Mouse (Mus musculus): ENCODE measurements around the gene Lamb2.

Lamb2 gene

DNA sequence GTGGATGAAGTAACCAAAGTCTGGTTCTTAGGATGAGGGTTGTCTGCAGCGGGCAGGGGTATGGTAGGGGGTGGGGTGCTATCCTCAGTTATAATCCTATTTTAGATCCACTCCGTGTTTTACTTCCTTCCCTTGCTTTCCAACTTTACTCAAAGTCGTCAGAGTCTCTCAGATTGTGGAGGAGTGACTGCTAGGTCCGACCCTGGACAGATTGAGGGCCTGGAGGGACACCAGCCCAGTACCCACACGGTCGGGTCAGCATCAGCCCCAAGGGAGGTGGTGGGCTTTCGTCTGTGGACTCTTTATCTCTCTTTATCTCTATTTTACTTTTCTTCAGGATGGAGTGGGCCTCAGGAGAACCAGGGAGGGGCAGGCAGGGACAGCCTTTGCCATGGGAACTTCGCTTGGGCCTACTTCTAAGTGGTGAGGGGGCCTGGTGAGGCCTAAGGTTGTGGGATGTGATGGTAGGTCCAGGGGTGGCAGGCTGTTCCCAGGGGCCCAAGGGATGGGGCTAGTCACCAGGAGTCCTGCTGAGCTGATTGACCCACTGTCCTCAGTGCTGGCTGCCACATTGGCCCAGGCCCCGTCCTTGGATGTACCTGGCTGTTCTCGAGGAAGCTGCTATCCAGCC, at the start of gene Lamb2:
TSS of gene Lamb2 (plus strand) at position 16 of the 631 bp plus-strand sequence.
- no peak for DNase-seq (ENCODE audit: low read depth, low spot score)

DNA sequence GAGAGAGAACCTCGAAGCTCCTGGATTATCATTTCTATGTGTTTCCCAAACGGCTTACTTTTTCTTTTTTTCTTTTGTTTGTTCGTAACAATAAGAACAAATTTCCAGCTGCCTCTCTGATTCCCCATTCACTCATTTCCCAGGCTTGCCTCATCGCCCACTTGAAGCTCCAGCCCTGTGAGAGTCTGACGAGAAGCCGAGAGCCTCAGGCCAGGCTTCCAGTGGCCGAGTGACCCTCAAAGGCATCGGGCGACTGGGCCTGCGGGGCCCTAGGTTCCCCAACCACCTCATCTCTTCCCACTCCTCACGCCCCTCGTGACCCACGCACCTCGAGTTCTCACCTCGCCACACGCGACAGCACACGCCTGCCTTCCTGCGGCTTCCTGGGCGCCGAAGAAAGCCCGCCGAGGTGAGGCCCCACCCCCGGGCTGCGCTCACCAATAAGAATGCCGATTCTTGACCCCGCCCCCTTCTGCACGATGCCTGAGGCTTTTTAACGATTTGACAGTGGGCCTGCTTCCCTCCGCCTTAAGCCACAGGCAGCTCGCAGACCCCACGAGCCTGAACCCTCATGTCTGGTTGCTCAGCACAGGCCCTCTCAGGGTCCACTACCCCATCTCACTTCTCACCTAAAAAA, 48.0 kb upstream of the Lamb2 start:
- no peak for DNase-seq (ENCODE audit: low read depth, low spot score)

- no peak for DNase-seq (ENCODE audit: low read depth, low spot score)
These were observed 43.4 kb upstream of the Lamb2 start, which contains the start of gene BC048562 for GRCm38 (mm10) chr9:108436182-108436581. BC048562 (plus strand) TSS chr9:108436482.

DNA sequence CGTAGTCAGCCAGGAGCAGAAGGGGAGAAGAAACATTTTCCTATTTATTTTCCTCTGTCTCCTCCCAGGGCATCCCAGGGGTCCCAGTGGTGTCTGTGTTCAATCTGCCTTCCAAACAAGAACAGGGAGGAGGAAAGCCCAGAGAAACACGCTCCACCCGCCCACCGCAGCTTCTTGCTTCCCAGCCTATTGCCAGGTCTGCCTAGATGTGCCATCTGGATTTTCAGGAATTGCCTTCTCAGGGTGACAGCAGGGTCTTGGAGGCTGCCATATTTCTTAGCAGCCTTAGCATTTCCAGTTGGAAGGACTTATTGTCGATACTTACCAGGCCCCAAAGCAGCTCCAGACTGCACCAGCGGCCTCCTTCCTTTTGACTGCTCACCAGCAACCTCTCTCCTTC, 40.4 kb upstream of the Lamb2 start:
- DNase-seq (ENCODE audit: low read depth, low spot score) = no peak

DNA sequence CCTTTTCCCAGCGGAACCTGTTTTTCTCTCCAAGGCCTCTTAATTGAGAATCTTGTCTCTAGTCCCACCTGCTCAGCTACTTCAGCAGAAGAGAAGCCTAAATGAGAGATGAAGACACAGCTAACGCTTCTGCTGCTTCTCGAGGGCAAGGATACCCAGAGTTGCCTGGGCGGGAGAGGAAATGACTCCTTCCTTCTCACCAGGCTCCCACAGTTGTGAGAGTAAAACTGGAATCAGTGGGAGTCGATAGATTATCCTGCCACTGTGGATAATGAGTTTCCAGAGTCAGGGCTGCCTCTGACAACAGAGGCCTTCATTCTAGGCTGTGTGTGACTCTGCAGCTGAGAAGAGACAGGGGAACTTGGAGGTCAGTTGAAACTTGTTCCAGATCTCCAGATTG, 39.1 kb upstream of the Lamb2 start:
- no peak for DNase-seq (ENCODE audit: low read depth, low spot score)

GRCm38 (mm10) chr9:108441236-108441919, 38.2 kb upstream of the Lamb2 start:
- DNase-seq (ENCODE audit: low read depth, low spot score) = no peak

- DNase-seq (ENCODE audit: low read depth, low spot score) = no peak
These were observed 34.4 kb upstream of the Lamb2 start for GRCm38 (mm10) chr9:108445125-108445524.

- DNase-seq (ENCODE audit: low read depth, low spot score) = no peak
These were observed 29.7 kb upstream of the Lamb2 start for GRCm38 (mm10) chr9:108449860-108450259.

DNA sequence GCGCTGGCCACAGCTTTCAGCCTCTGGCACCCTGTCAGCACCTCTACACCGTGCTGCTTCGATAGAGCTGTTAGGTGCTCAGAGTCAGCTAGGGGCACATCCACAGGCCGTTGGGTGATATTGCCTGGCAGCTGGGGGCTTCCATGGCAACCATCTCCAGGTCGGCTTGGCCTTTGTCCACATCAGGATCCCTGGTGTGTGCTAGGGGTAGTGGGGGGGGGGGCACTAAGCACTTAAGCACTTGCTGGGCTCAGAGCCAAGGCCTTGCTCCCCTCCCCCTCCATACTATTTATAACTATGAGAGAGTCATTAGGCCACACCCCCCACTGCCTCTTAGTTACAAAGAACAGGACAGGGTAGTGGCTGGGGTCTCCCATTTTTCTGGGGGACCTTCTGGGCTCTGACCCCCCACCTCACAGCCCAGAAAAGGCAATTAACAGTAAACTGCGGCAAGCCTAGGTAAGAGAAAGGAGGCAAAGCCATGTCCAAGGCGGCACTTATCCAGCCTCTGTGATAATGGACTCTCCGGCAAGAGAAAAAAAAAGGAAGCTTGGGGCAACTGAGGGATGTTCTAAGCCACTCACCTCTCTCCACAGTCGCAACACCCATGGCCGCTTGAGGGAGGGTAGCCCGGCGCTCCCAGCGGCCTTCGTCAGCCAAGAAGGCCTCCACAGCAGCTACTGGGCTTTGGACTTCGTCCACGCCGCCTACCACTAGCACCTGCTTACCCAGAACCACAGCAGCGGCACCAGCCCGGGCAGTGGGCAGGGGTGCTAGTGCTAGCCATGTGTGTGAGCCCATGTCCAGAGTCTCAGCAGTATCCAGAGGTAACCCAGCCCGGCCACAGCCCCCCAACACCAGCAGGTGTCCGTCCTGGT, 29.0 kb upstream of the Lamb2 start:
- no peak for DNase-seq (ENCODE audit: low read depth, low spot score)

DNA sequence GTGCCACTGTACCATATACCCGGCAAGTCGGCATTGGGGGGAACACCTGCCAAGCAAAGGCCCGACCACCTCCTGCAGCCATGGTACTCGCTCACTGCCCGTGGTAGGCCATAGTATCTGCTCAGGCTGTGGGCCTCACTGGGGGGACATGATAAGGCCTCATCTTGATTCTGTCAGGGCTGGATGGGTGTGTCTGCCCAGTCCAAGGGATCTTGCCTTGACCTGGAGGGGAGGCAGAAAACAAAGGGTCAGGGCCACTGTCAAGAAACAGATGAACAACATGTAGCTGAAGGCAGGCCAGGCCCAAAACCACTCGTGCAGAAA, 28.4 kb upstream of the Lamb2 start:
- DNase-seq (ENCODE audit: low read depth, low spot score) = no peak

GRCm38 (mm10) chr9:108451519-108452160, 27.9 kb upstream of the Lamb2 start:
- no peak for DNase-seq (ENCODE audit: low read depth, low spot score)

- DNase-seq (ENCODE audit: low read depth, low spot score) = peak; percentile 79
These were observed 27.1 kb upstream of the Lamb2 start for GRCm38 (mm10) chr9:108452291-108452906.

DNA sequence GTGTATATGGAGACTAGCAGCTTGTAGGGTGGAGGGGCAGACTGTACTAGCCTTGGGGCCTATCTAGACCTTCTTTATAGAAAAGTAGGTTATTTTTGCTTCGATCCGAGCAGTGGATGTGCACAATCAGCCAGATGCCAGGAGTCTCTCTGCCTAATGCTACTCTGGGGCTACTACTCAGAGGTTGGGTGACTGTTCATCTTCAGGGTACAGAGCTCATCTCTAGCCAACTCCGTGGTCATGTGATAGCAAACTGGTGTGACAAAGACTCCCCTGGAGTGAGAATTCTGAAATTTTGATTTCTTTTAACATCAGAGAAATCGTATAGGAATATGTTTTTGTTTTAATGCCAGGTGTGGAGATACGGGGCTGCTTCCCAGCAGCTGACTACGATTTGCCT, 26.6 kb upstream of the Lamb2 start:
- DNase-seq (ENCODE audit: low read depth, low spot score) = no peak

DNA sequence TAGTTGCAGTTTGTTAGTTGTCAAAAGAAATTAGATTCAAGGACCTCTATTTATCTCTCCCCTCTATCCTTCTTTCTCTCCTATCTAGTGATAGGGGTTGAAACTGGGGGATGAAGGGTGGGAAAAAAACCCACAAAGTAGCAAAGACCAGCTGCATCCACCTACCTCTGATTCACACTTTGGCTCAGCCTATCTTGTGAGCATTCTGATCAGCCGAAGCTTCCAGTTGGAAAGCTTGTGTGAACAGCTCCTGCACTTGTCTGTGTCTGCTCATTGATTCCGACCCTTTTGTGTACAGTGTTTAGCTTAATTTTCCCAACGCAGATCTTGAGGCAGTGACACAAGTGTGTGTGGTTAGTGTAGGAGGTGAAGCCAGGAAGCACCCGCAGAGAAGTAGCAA, 26.1 kb upstream of the Lamb2 start:
- no peak for DNase-seq (ENCODE audit: low read depth, low spot score)

- DNase-seq (ENCODE audit: low read depth, low spot score) = no peak
These were observed 25.1 kb upstream of the Lamb2 start for GRCm38 (mm10) chr9:108454429-108454828.

DNA sequence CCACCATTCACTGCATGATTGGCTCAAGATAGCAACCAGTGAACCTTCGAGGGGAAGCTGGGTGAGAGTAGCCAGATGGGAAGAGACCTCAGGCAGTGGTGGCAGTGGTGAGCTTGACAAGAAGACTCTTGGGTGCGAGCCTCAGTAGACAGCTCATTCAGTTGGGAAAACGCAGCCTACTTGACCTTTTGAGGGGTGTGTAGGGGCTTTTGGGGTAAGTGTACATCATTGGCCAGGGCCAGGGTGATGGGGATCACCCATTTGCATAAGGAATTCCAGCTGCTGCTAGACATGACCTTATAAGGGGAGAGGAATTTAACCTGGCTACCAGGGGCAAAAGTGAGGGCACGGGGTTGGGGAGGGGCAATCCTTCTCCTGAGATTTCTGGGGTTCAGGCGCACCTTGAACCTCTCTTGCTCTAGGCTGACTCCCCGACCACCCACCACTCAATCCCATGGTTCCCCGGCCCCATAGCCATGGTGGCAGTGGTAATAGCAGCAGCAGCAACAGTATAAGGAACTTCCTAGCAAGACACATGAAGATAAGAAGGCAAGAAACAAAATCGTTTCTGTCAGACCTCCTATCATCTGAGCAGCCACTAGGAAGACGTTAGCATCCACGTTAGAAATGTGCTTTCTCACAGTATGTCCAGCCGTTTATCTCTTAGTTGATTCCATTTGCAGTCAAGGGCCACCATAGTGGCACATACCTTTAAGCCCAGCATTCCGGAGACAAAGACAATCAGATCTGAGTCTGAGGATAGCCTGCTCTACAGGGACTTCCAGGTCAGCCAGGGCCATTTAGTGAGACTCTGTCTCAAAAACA, 23.6 kb upstream of the Lamb2 start:
- DNase-seq (ENCODE audit: low read depth, low spot score) = no peak

GRCm38 (mm10) chr9:108456953-108457352, 22.6 kb upstream of the Lamb2 start:
- DNase-seq (ENCODE audit: low read depth, low spot score) = no peak

- no peak for DNase-seq (ENCODE audit: low read depth, low spot score)
These were observed 19.6 kb upstream of the Lamb2 start for GRCm38 (mm10) chr9:108459939-108460318.

DNA sequence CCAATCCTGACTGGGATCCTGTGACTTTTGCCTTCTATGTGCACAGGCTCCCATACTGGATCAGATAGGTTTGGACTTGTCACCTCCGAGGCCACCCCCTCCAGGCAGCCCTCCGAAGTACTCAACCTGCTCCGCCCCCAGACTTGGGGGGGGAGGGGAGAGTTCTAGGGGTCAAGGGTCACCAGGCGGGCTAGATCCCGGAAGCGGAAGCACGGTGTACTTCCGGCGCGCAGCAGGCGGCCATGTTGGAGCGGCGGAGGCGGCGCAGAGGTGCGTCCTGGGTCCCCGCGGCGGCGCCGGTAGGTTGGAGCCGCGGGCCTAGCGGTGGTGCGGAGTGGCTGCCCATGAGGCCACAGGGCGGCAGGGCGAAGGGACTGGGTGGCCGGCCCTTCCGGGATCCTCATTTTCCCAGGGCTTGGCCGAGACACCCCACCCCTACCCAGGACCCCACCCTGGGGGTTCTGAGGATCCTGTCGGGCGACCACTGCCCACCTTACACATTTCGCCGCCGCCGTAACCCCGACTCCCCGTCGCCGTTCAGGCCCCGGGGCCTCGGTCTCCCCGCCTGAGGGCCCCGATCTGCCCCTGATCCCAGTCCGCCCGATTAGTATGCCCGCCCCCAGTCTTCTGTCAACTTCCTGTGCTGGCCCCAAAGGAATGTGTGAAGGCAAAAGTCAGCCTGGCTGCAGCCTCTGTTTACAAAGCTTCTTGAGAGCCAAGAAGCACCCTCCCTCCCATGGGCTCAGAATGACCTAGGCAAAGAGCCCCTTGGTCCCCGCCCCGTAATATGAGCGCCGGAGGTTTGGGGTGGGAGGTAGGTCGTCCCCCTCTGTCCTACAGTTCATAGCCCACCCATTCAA, 19.0 kb upstream of the Lamb2 start, which contains the start of gene Ccdc71:
TSS of gene Ccdc71 (plus strand) at position 209 of the 860 bp plus-strand sequence.
- DNase-seq (ENCODE audit: low read depth, low spot score) = peak; percentile 90
